Mouse (Mus musculus) embryonic fibroblast, embryonic 13.5 days (primary cell): ENCODE results near the gene Rpl9-ps1.

Source experiments
- CTCF ChIP-seq: IDR thresholded peaks from 2 replicates; pipeline ENCODE4 v1.5.1; 2011; ENCODE audit warnings: mild to moderate bottlenecking, control low read depth, low read length, moderate library complexity, borderline replicate concordance; ENCODE audit not compliant: insufficient read depth
- POLR2A ChIP-seq: IDR thresholded peaks from 2 replicates; pipeline ENCODE4 v1.6.1; 2011; ENCODE audit warnings: low read depth, mild to moderate bottlenecking, control low read depth, low read length, moderate library complexity

DNA sequence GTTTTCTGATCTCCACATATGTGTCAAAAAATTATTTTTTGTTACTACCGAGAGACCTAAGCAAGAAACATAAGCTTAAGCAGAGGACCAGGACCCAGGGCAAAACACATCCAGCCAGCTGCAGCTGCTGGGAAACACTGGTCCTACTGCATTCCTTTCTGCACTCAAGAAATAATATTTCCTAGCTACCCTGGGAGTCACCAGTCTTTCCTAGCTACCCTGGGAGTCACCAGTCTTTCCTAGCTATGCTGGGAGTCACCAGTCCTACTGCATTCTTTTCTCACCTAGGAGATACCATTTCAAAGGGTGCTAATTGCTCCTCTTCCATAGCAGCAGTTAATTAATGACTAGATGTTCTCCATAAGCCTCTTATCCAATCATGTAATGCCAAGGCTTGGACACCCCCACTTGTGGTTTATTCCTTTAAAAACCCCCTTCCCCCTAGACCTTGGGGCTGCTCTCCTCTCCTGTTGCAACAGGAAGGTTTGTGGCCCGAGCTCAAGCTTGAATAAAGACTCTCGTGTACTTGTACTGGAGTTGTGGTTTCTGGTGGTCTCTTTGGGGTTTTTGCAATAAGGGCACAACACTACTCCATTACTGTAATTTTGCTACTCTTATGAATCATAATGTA is 47.1 kb downstream of the Rpl9-ps1 start:
- no peak for TF ChIP-seq POLR2A
- TF ChIP-seq CTCF: no peak
